Mouse (Mus musculus) hindbrain, embryonic 13.5 days (tissue): ENCODE measurements at regions not wholly inside any gene's neighbourhood (a gene's known extent, or its start where the extent isn't known, plus 50 kb on each side); places are given as distances from the start of the nearest gene placed in this dataset.
A peak's percentile ranks its signal among the peaks of the same experiment; 100 is the strongest.
"Not testable (repeated sequence)": the region's sequence is repeated elsewhere in the genome, so short reads cannot be mapped to it uniquely, and the experiment has no call there.

Source experiments
- ATAC-seq: fragments of 200-750 bp; cut with Nextera tagmentation; 2 replicates; pipeline ENCODE4 v1.8.0; 2017; ENCODE audit warnings: moderate TSS enrichment; ENCODE audit not compliant: low FRiP score
- H3K27ac ChIP-seq: fragments of 300-500 bp; sonication (generic); 2 replicates; pipeline ENCODE4 v1.5.1; 2015; ENCODE audit warnings: inconsistent platforms, mild to moderate bottlenecking, moderate library complexity
- H3K27me3 ChIP-seq: fragments of 300-500 bp; sonication (generic); 2 replicates; pipeline ENCODE4 v1.6.1; 2015; ENCODE audit warnings: mild to moderate bottlenecking, inconsistent platforms
- H3K36me3 ChIP-seq: fragments of 300-500 bp; sonication (generic); 2 replicates; pipeline ENCODE4 v1.6.1; 2015; ENCODE audit warnings: mild to moderate bottlenecking, inconsistent platforms
- H3K4me1 ChIP-seq: fragments of 300-500 bp; sonication (generic); replicated peaks from 2 replicates; pipeline ENCODE4 v1.6.1; 2015; ENCODE audit warnings: inconsistent platforms
- H3K4me2 ChIP-seq: fragments of 300-500 bp; sonication (generic); 2 replicates; pipeline ENCODE4 v1.6.1; 2015; ENCODE audit warnings: inconsistent platforms, mild to moderate bottlenecking, moderate library complexity
- H3K4me3 ChIP-seq: fragments of 300-500 bp; sonication (generic); 2 replicates; pipeline ENCODE4 v1.5.1; 2015; ENCODE audit warnings: mild to moderate bottlenecking, inconsistent platforms
- H3K9ac ChIP-seq: fragments of 300-500 bp; sonication (generic); 2 replicates; pipeline ENCODE4 v1.6.1; 2015; ENCODE audit warnings: mild to moderate bottlenecking, inconsistent platforms
- H3K9me3 ChIP-seq: fragments of 300-500 bp; sonication (generic); 2 replicates; pipeline ENCODE4 v1.6.1; 2016; ENCODE audit warnings: inconsistent platforms
- WGBS: fragments of 180-500 bp; shearing (Covaris S2); methylation state at CpG from one replicate; pipeline ENCODE4 v1.1.7; 2015; 5-methylcytosine and 5-hydroxymethylcytosine counted together

DNA sequence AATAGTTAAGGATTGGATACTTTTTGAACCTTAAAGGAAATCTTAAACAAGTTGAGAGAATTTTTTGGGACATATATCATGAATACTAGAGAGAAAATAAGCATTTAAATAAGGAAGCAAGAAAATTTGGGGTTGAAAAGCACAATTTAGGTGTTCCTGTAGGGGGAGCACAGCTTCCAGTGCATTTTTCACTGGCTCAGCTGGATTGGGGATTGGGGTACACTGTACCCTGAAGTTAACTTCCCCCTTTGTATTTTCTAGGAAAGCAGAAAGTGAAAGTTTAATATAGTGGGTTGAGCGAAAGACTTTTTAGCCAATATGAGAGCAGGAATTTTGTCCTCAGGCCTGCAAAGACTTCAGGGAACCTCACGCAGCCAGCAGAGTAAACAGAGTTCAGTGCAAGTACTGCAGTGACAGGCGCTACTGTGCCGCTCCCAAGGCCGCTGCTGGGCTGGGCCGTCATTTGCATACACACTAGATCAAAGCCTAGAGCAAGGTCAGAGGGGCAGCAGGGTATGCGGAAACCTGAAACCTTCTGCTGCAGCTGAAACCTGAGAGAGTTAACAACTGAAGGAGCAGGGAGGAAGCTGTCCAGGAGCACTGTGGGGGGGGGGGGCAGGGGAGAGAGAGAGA lies 1111.4 kb downstream of the H2al1n start:
- H3K36me3 ChIP-seq = no peaks in the 10 kb centered on the region
- H3K27ac ChIP-seq = no peak overlapping the region
- 11% methylated on average over 7 of the region's 7 CpGs for WGBS
- ATAC-seq = peak; percentile 57; the same call in 1 of the 2 replicates
- no peaks in the 10 kb centered on the region for H3K27me3 ChIP-seq
- H3K4me3 ChIP-seq = no peak overlapping the region
- no peaks in the 10 kb centered on the region for H3K4me1 ChIP-seq
- H3K9ac ChIP-seq = no peak overlapping the region
- H3K4me2 ChIP-seq = peak overlapping the region; percentile 26; the same call in 1 of the 2 replicates
- H3K9me3 ChIP-seq = no peaks in the 10 kb centered on the region

DNA sequence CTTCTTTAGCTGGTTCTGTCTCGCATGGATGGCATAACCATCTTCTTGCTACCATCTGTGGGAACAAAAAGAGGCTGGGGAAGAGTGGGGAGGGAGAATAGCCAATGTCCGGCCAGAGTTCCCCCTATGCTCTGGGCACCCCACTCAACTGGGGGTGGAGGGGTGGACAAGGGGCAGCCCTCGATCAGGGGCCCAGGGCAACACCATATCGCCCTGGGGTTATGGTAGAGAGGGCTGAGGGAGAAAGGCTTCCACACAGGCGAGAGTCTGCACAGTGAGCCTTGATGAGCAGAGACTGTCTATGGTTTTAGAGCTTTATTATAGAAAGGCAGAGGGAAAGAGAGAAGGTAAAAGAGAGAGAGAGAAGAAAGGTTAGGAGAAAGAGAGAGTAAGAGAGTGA lies 1112.0 kb downstream of the H2al1n start:
- Histone ChIP-seq H3K4me1 (no peaks in the 10 kb centered on the region), H3K27ac (no peak overlapping the region), H3K9ac (no peak overlapping the region), H3K36me3 (no peaks in the 10 kb centered on the region), H3K27me3 (no peaks in the 10 kb centered on the region), H3K4me3 (no peak overlapping the region), H3K4me2 (no peak overlapping the region), H3K9me3 (no peaks in the 10 kb centered on the region)
- 46% methylated on average over 5 of the region's 5 CpGs for WGBS
- no peak for ATAC-seq

DNA sequence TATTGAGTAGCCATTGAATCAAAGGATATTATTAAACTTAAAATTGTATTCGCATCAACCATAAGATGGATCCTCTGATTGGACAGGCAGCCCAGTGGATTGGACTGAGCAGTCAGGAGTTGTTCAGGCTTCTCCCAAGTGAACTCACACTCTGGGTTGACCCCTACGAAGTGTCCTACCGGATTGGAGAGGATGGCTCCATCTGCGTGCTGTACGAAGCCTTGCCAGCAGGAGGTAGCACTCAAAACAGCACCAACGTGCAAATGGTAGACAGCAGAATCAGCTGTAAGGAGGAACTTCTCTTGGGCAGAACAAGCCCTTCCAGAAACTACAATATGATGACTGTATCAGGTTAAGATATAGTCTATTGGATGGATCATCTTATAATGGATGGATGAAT lies 1154.2 kb downstream of the H2al1n start:
- WGBS = 90% methylated on average over 6 of the region's 6 CpGs
- ATAC-seq = not testable (repeated sequence)

More for the DNA sequence above, 1154.2 kb downstream of the H2al1n start:
- not testable (repeated sequence) for H3K9me3 ChIP-seq, H3K4me2 ChIP-seq, H3K4me3 ChIP-seq, H3K27me3 ChIP-seq, H3K9ac ChIP-seq, H3K4me1 ChIP-seq, H3K36me3 ChIP-seq, H3K27ac ChIP-seq
